Mouse (Mus musculus): ENCODE results near the gene Asphd2. TPM values are rescaled to one million over a fixed set of nuclear protein-coding genes. Genes with fewer than 3 reads are reported as not detected.
"Not testable (repeated sequence)": the region's sequence is repeated elsewhere in the genome, so short reads cannot be mapped to it uniquely, and the experiment has no call there.

The Asphd2 gene
- polyA plus RNA-seq, 1 experiment: 0.84 TPM

DNA sequence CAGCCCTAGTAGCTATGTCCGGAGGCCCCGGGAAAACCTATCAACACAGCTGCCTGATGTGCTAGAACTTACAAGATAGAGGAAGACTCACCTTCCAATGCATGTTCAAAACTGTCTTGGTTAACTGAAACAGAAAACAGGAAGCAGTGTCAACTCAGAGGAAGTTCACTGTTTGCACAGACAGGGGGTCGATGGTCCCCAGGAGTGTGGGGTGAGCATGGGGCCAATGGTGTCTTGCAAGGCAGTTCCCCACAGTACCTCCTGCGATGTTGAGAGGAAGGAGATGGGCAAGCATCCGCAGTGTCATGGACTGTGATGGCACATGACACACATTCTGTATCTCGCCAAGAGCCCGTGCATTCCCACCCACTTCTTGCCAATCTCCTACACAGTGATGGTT is 32.0 kb upstream of the Asphd2 start:
- no peak for TF ChIP-seq CTCF (IDR thresholded peaks at IDR 0.05; ENCODE audit: control insufficient read depth, insufficient read depth, insufficient replicate concordance, low read depth, low read length)
- no peak for TF ChIP-seq POLR2A (IDR thresholded peaks at IDR 0.05; ENCODE audit: control insufficient read depth, low read depth, low read length)
- H3K4me1 ChIP-seq (ENCODE audit: control insufficient read depth, insufficient read depth, low read length): peaks cover 4% of the 10 kb centered on the region; the same call in 1 of the 2 replicates
- no peak overlapping the region for H3K27ac ChIP-seq (ENCODE audit: control insufficient read depth, insufficient read depth, low read depth, low read length)
- no peaks in the 10 kb centered on the region for H3K36me3 ChIP-seq (ENCODE audit: control insufficient read depth, insufficient read depth, low read length)
- no peaks in the 10 kb centered on the region; the same call in 1 of the 2 replicates for H3K27me3 ChIP-seq (ENCODE audit: control insufficient read depth, insufficient read depth, low read length)
- H3K4me3 ChIP-seq (ENCODE audit: control insufficient read depth, low read depth, low read length): no peak overlapping the region

GRCm38 (mm10) chr5:112419535-112419934 is 24.9 kb upstream of the Asphd2 start:
- TF ChIP-seq POLR2A (IDR thresholded peaks at IDR 0.05; ENCODE audit: control insufficient read depth, low read depth, low read length) (no peak), CTCF (IDR thresholded peaks at IDR 0.05; ENCODE audit: control insufficient read depth, insufficient read depth, insufficient replicate concordance, low read depth, low read length) (no peak)
- Histone ChIP-seq H3K4me1 (ENCODE audit: control insufficient read depth, insufficient read depth, low read length) (peaks cover 2% of the 10 kb centered on the region), H3K27me3 (ENCODE audit: control insufficient read depth, insufficient read depth, low read length) (no peaks in the 10 kb centered on the region), H3K4me3 (ENCODE audit: control insufficient read depth, low read depth, low read length) (no peak overlapping the region), H3K27ac (ENCODE audit: control insufficient read depth, insufficient read depth, low read depth, low read length) (no peak overlapping the region), H3K36me3 (ENCODE audit: control insufficient read depth, insufficient read depth, low read length) (no peaks in the 10 kb centered on the region)

DNA sequence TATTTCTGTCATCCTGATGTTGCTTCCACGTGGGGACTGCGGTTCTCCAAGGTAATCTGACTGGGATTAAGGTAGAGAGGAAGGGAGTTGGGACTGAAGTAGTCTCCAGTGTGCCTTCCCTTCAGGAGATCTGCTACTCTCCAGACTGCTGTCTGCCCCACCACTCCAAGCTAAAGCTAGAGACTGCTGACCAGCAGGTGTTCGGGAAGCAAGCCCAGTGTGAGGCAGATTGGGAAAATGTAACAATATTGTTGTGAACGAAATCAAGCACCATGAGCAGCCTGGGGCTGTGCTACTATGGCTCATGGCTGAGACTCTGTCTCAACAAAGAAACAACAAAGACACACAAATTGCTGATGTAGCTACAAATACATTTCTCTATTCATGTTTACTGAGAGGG is 23.4 kb upstream of the Asphd2 start:
- Histone ChIP-seq H3K36me3 (ENCODE audit: control insufficient read depth, insufficient read depth, low read length) (no peaks in the 10 kb centered on the region), H3K4me3 (ENCODE audit: control insufficient read depth, low read depth, low read length) (no peak overlapping the region), H3K27me3 (ENCODE audit: control insufficient read depth, insufficient read depth, low read length) (no peaks in the 10 kb centered on the region), H3K27ac (ENCODE audit: control insufficient read depth, insufficient read depth, low read depth, low read length) (no peak overlapping the region), H3K4me1 (ENCODE audit: control insufficient read depth, insufficient read depth, low read length) (peaks cover 2% of the 10 kb centered on the region)
- TF ChIP-seq CTCF (IDR thresholded peaks at IDR 0.05; ENCODE audit: control insufficient read depth, insufficient read depth, insufficient replicate concordance, low read depth, low read length) (no peak), POLR2A (IDR thresholded peaks at IDR 0.05; ENCODE audit: control insufficient read depth, low read depth, low read length) (no peak)

GRCm38 (mm10) chr5:112416673-112417072 is 22.0 kb upstream of the Asphd2 start:
- Histone ChIP-seq H3K27me3 (ENCODE audit: control insufficient read depth, insufficient read depth, low read length) (no peaks in the 10 kb centered on the region), H3K36me3 (ENCODE audit: control insufficient read depth, insufficient read depth, low read length) (no peaks in the 10 kb centered on the region), H3K27ac (ENCODE audit: control insufficient read depth, insufficient read depth, low read depth, low read length) (no peak overlapping the region), H3K4me3 (ENCODE audit: control insufficient read depth, low read depth, low read length) (no peak overlapping the region), H3K4me1 (ENCODE audit: control insufficient read depth, insufficient read depth, low read length) (peaks cover 4% of the 10 kb centered on the region)
- TF ChIP-seq POLR2A (IDR thresholded peaks at IDR 0.05; ENCODE audit: control insufficient read depth, low read depth, low read length) (no peak), CTCF (IDR thresholded peaks at IDR 0.05; ENCODE audit: control insufficient read depth, insufficient read depth, insufficient replicate concordance, low read depth, low read length) (no peak)

- H3K36me3 ChIP-seq (ENCODE audit: control insufficient read depth, insufficient read depth, low read length); H3K27me3 ChIP-seq (ENCODE audit: control insufficient read depth, insufficient read depth, low read length); H3K4me3 ChIP-seq (ENCODE audit: control insufficient read depth, low read depth, low read length); H3K27ac ChIP-seq (ENCODE audit: control insufficient read depth, insufficient read depth, low read depth, low read length); H3K4me1 ChIP-seq (ENCODE audit: control insufficient read depth, insufficient read depth, low read length): not testable (repeated sequence)
These were observed 18.1 kb upstream of the Asphd2 start for GRCm38 (mm10) chr5:112412781-112413180.

DNA sequence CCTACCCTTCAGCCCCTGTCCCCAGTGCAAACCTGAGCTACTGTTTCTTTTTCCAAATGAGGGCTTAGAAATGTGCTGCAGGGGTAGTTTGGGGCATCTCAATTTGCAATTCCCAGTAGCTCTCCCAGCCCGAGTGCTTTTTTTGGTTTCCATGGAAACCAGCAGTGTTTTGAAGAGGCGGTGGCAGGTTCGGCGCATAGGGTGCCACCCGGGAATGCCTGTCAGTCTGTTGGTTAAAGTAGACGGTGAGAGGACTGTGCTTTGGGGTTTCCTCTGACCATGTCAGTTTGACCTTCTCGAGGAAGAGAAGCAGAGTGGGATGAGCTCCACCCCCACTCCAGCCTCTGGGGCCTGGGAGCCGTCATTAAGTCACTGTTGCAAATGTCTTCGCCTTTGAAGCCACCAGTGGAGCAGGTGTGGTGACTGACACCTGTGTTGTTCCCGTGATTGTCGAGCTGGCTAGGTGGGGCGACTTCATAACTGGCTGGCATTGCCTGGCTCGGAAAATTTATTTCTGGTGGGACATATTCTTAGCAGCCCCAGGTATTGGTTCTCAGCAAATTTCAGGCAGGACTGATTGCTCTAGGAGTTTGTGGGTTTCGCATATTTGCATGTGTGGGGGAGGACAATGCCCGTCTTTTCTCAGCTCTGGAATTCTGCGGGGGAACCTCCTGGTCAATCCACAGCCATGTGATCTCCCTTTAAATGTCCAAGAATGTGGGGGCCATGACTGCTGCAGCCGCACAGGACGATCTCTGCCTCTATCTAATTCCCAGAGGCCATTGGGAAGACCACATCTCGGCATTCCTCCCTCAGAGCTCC is 17.1 kb upstream of the Asphd2 start:
- H3K27ac ChIP-seq (ENCODE audit: control insufficient read depth, insufficient read depth, low read depth, low read length): no peak overlapping the region

DNA sequence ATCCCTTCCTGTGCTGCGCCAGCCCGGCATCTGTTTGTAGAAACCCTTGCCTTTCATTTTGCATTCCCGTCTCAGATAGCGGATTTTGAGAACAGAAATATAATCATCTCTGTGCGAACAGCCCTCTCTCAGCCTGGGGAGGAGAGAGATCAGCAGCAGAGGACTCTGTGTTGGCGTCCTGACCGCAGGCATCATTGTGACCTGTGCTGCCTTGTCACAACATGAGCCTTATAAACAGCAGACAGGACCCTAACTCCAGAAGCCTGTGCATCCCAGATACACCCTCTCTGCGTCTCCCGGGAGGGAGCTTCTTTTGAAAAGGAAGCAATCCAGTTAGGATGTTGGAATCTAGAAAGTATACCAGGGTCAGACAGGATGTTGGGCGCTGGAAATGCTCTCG is 16.4 kb upstream of the Asphd2 start:
- Histone ChIP-seq H3K27me3 (ENCODE audit: control insufficient read depth, insufficient read depth, low read length) (no peaks in the 10 kb centered on the region), H3K4me3 (ENCODE audit: control insufficient read depth, low read depth, low read length) (no peak overlapping the region), H3K27ac (ENCODE audit: control insufficient read depth, insufficient read depth, low read depth, low read length) (no peak overlapping the region), H3K4me1 (ENCODE audit: control insufficient read depth, insufficient read depth, low read length) (peaks cover 5% of the 10 kb centered on the region), H3K36me3 (ENCODE audit: control insufficient read depth, insufficient read depth, low read length) (no peaks in the 10 kb centered on the region)
- TF ChIP-seq POLR2A (IDR thresholded peaks at IDR 0.05; ENCODE audit: control insufficient read depth, low read depth, low read length) (no peak), CTCF (IDR thresholded peaks at IDR 0.05; ENCODE audit: control insufficient read depth, insufficient read depth, insufficient replicate concordance, low read depth, low read length) (no peak)

More for the DNA sequence above, 17.1 kb upstream of the Asphd2 start:
- no peaks in the 10 kb centered on the region for H3K27me3 ChIP-seq (ENCODE audit: control insufficient read depth, insufficient read depth, low read length)
- TF ChIP-seq CTCF (IDR thresholded peaks at IDR 0.05; ENCODE audit: control insufficient read depth, insufficient read depth, insufficient replicate concordance, low read depth, low read length) (no peak), POLR2A (IDR thresholded peaks at IDR 0.05; ENCODE audit: control insufficient read depth, low read depth, low read length) (no peak)
- H3K4me3 ChIP-seq (ENCODE audit: control insufficient read depth, low read depth, low read length): no peak overlapping the region
- H3K4me1 ChIP-seq (ENCODE audit: control insufficient read depth, insufficient read depth, low read length): peaks cover 5% of the 10 kb centered on the region
- no peaks in the 10 kb centered on the region for H3K36me3 ChIP-seq (ENCODE audit: control insufficient read depth, insufficient read depth, low read length)
